Mouse (Mus musculus): ENCODE data around the gene Zwilch.

GRCm38 (mm10) chr9:64220603-64221002 is 47.7 kb upstream of the Zwilch start:
- TF ChIP-seq CTCF (IDR thresholded peaks at IDR 0.05; ENCODE audit: low read depth) (no peak), EP300 (optimal IDR thresholded peaks at IDR 0.05) (no peak)

All from stomach, postnatal 0 days (tissue).